Mouse (Mus musculus): ENCODE measurements around the gene 6030452D12Rik. TPM values are rescaled to one million over a fixed set of nuclear protein-coding genes. Genes with fewer than 3 reads are reported as not detected.

Gene 6030452D12Rik
- polyA plus RNA-seq, 1 experiment from 2014 or later, result not detected

DNA sequence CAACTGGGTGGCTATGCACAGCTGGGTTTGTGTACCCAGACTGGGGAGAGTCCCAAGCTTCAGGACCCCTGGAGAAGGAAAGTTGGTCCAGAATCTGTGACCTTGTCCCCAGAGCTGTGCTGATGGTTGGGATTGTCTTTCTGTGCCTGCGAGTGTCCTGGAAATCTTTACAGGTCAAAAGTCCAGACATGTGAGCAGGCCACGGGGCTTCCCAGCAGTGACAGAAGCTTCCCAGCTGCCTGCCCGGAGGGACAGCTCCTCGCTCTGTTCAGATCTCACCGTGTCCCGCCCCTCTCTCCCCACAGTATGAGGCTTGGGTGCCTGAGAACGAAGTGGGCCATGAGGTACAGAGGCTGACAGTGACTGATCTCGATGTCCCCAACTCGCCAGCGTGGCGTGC is 40.7 kb downstream of the 6030452D12Rik start:
- H3K4me2 ChIP-seq (ENCODE audit: low read depth, low read length), result no peak overlapping the region
- WGBS, result 76% methylated on average over 9 of the region's 11 CpGs
- H3K9me3 ChIP-seq (ENCODE audit: control insufficient read depth, low read length), result no peaks in the 10 kb centered on the region
- H3K4me1 ChIP-seq (ENCODE audit: control insufficient read depth, insufficient read depth, low read length), result no peaks in the 10 kb centered on the region
- no peak overlapping the region for H3K4me3 ChIP-seq (ENCODE audit: low read depth, low read length)
- peaks cover 38% of the 10 kb centered on the region for H3K36me3 ChIP-seq (ENCODE audit: control insufficient read depth, insufficient read depth, low read length)
- ATAC-seq (ENCODE audit: low read depth), result no peak
- H3K27me3 ChIP-seq (replicated peaks; ENCODE audit: control insufficient read depth, insufficient read depth, low read length), result no peaks in the 10 kb centered on the region
- no peak overlapping the region for H3K27ac ChIP-seq (replicated peaks; ENCODE audit: low read depth, low read length)
- no peak overlapping the region for H3K9ac ChIP-seq (ENCODE audit: low read depth, low read length)
- no peak for DNase-seq (ENCODE audit: low spot score)

GRCm38 (mm10) chr8:106543043-106543442 is 42.7 kb downstream of the 6030452D12Rik start:
- Histone ChIP-seq H3K9ac (ENCODE audit: low read depth, low read length) (no peak overlapping the region), H3K36me3 (ENCODE audit: control insufficient read depth, insufficient read depth, low read length) (peaks cover 32% of the 10 kb centered on the region), H3K27me3 (replicated peaks; ENCODE audit: control insufficient read depth, insufficient read depth, low read length) (no peaks in the 10 kb centered on the region), H3K27ac (replicated peaks; ENCODE audit: low read depth, low read length) (no peak overlapping the region), H3K9me3 (ENCODE audit: control insufficient read depth, low read length) (no peaks in the 10 kb centered on the region), H3K4me2 (ENCODE audit: low read depth, low read length) (no peak overlapping the region), H3K4me3 (ENCODE audit: low read depth, low read length) (no peak overlapping the region), H3K4me1 (ENCODE audit: control insufficient read depth, insufficient read depth, low read length) (no peaks in the 10 kb centered on the region)
- 43% methylated on average over 8 of the region's 8 CpGs for WGBS
- DNase-seq (ENCODE audit: low spot score) (peak; percentile 77), ATAC-seq (ENCODE audit: low read depth) (peak; percentile 53; the same call in 1 of the 2 replicates)

- Histone ChIP-seq H3K27me3 (replicated peaks; ENCODE audit: control insufficient read depth, insufficient read depth, low read length) (no peaks in the 10 kb centered on the region), H3K4me3 (ENCODE audit: low read depth, low read length) (no peak overlapping the region), H3K9me3 (ENCODE audit: control insufficient read depth, low read length) (no peaks in the 10 kb centered on the region), H3K27ac (replicated peaks; ENCODE audit: low read depth, low read length) (no peak overlapping the region), H3K4me1 (ENCODE audit: control insufficient read depth, insufficient read depth, low read length) (no peaks in the 10 kb centered on the region), H3K4me2 (ENCODE audit: low read depth, low read length) (no peak overlapping the region), H3K36me3 (ENCODE audit: control insufficient read depth, insufficient read depth, low read length) (peaks cover 28% of the 10 kb centered on the region), H3K9ac (ENCODE audit: low read depth, low read length) (no peak overlapping the region)
- ATAC-seq (ENCODE audit: low read depth) (no peak), DNase-seq (ENCODE audit: low spot score) (no peak)
- WGBS, result 74% methylated on average over 2 of the region's 2 CpGs
Measured at GRCm38 (mm10) chr8:106545149-106545548, 44.8 kb downstream of the 6030452D12Rik start.

- Histone ChIP-seq H3K4me3 (ENCODE audit: low read depth, low read length) (no peak overlapping the region), H3K9me3 (ENCODE audit: control insufficient read depth, low read length) (no peaks in the 10 kb centered on the region), H3K27me3 (replicated peaks; ENCODE audit: control insufficient read depth, insufficient read depth, low read length) (no peaks in the 10 kb centered on the region), H3K4me1 (ENCODE audit: control insufficient read depth, insufficient read depth, low read length) (no peaks in the 10 kb centered on the region), H3K27ac (replicated peaks; ENCODE audit: low read depth, low read length) (no peak overlapping the region), H3K4me2 (ENCODE audit: low read depth, low read length) (no peak overlapping the region), H3K36me3 (ENCODE audit: control insufficient read depth, insufficient read depth, low read length) (peaks cover 23% of the 10 kb centered on the region), H3K9ac (ENCODE audit: low read depth, low read length) (no peak overlapping the region)
- DNase-seq (ENCODE audit: low spot score), result no peak
- WGBS, result 78% methylated on average over 7 of the region's 7 CpGs
- no peak for ATAC-seq (ENCODE audit: low read depth)
Measured at GRCm38 (mm10) chr8:106546746-106547145, 46.4 kb downstream of the 6030452D12Rik start.

DNA sequence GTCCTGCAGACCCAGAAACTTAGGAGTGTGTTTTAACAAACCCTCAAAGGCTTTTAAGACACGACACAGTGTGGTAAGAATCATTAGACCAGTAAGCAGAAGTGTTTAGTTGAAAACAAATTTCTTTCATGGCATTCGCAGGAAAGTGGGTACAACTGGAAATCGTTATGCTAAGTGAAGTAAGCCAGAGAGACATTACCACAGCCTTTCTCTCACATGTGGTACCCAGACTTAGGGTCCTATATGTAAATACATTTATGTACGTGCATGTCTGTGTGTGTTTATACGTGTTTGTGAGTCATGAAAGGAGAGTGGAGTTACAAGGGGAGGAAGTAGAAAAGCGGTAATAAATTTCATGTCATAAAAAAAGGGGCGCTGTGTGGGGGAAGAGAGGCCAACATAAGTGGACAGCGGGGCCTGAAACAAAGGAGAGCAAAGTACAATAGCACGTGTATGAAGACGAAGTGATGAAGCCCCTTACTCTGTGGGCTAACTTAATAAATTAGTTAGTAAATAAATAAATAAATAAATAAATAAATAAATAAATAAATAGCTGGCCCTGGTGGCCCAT is 48.1 kb downstream of the 6030452D12Rik start:
- Histone ChIP-seq H3K9me3 (ENCODE audit: control insufficient read depth, low read length) (no peaks in the 10 kb centered on the region), H3K4me2 (ENCODE audit: low read depth, low read length) (no peak overlapping the region), H3K36me3 (ENCODE audit: control insufficient read depth, insufficient read depth, low read length) (peaks cover 28% of the 10 kb centered on the region), H3K9ac (ENCODE audit: low read depth, low read length) (no peak overlapping the region), H3K4me1 (ENCODE audit: control insufficient read depth, insufficient read depth, low read length) (no peaks in the 10 kb centered on the region), H3K27ac (replicated peaks; ENCODE audit: low read depth, low read length) (no peak overlapping the region), H3K4me3 (ENCODE audit: low read depth, low read length) (no peak overlapping the region), H3K27me3 (replicated peaks; ENCODE audit: control insufficient read depth, insufficient read depth, low read length) (no peaks in the 10 kb centered on the region)
- ATAC-seq (ENCODE audit: low read depth), result no peak
- peak; percentile 56 for DNase-seq (ENCODE audit: low spot score)
- WGBS, result 58% methylated on average over 10 of the region's 10 CpGs

- Histone ChIP-seq H3K9ac (ENCODE audit: low read depth, low read length) (no peak overlapping the region), H3K27ac (replicated peaks; ENCODE audit: low read depth, low read length) (no peak overlapping the region), H3K4me2 (ENCODE audit: low read depth, low read length) (no peak overlapping the region), H3K9me3 (ENCODE audit: control insufficient read depth, low read length) (0 out of 2 replicates have a peak, but pooled peaks cover 3% of the 10 kb centered on the region), H3K36me3 (ENCODE audit: control insufficient read depth, insufficient read depth, low read length) (peaks cover 23% of the 10 kb centered on the region), H3K4me1 (ENCODE audit: control insufficient read depth, insufficient read depth, low read length) (no peaks in the 10 kb centered on the region), H3K4me3 (ENCODE audit: low read depth, low read length) (no peak overlapping the region), H3K27me3 (replicated peaks; ENCODE audit: control insufficient read depth, insufficient read depth, low read length) (no peaks in the 10 kb centered on the region)
- ATAC-seq (ENCODE audit: low read depth) (no peak), DNase-seq (ENCODE audit: low spot score) (no peak)
- 89% methylated on average over 1 of the region's 1 CpGs for WGBS
Measured at GRCm38 (mm10) chr8:106550906-106551305, 50.6 kb downstream of the 6030452D12Rik start.

- Histone ChIP-seq H3K4me3 (ENCODE audit: low read depth, low read length) (no peak overlapping the region), H3K36me3 (ENCODE audit: control insufficient read depth, insufficient read depth, low read length) (peaks cover 30% of the 10 kb centered on the region), H3K9ac (ENCODE audit: low read depth, low read length) (no peak overlapping the region), H3K4me2 (ENCODE audit: low read depth, low read length) (no peak overlapping the region), H3K9me3 (ENCODE audit: control insufficient read depth, low read length) (0 out of 2 replicates have a peak, but pooled peaks cover 9% of the 10 kb centered on the region), H3K4me1 (ENCODE audit: control insufficient read depth, insufficient read depth, low read length) (no peaks in the 10 kb centered on the region), H3K27ac (replicated peaks; ENCODE audit: low read depth, low read length) (no peak overlapping the region), H3K27me3 (replicated peaks; ENCODE audit: control insufficient read depth, insufficient read depth, low read length) (no peaks in the 10 kb centered on the region)
- DNase-seq (ENCODE audit: low spot score) (no peak), ATAC-seq (ENCODE audit: low read depth) (no peak)
- 97% methylated on average over 5 of the region's 5 CpGs for WGBS
Measured at GRCm38 (mm10) chr8:106554011-106554410, 53.7 kb downstream of the 6030452D12Rik start.

- 73% methylated on average over 6 of the region's 7 CpGs for WGBS
- Histone ChIP-seq H3K27ac (replicated peaks; ENCODE audit: low read depth, low read length) (no peak overlapping the region), H3K9me3 (ENCODE audit: control insufficient read depth, low read length) (0 out of 2 replicates have a peak, but pooled peaks cover 9% of the 10 kb centered on the region), H3K27me3 (replicated peaks; ENCODE audit: control insufficient read depth, insufficient read depth, low read length) (no peaks in the 10 kb centered on the region), H3K4me1 (ENCODE audit: control insufficient read depth, insufficient read depth, low read length) (0 out of 2 replicates have a peak, but pooled peaks cover under 1% of the 10 kb centered on the region), H3K4me2 (ENCODE audit: low read depth, low read length) (no peak overlapping the region), H3K4me3 (ENCODE audit: low read depth, low read length) (no peak overlapping the region), H3K9ac (ENCODE audit: low read depth, low read length) (no peak overlapping the region), H3K36me3 (ENCODE audit: control insufficient read depth, insufficient read depth, low read length) (peaks cover 30% of the 10 kb centered on the region)
- no peak for ATAC-seq (ENCODE audit: low read depth)
- no peak for DNase-seq (ENCODE audit: low spot score)
Measured at GRCm38 (mm10) chr8:106556068-106556645, 55.8 kb downstream of the 6030452D12Rik start.

Measured in embryonic facial prominence, embryonic 14.5 days (tissue).